Mouse (Mus musculus): ENCODE results near the gene Ift43. TPM values are rescaled to one million over a fixed set of nuclear protein-coding genes. Genes with fewer than 3 reads are reported as not detected.

Ift43 gene
- polyA plus RNA-seq, 1 experiment from 2014 or later, result 35.2 TPM

DNA sequence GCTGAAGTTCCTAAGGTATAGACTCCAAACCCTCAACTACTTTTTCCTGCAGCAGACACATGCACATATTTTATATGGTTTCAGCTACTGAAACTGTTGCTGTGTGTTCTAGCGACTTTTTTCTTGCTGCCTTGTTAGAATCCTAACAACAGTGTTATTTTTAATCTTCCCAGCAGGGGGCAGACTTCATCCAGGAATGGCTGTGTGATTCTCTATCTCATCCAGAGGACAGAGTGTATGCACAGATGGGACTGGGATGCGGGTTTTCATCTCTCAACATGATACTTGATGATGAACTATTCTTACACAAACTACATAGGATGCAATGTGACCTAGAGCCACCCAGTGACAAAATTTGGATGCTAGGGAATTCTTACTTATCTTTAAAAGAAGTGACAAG, 50.5 kb downstream of the Ift43 start:
- no peak overlapping the region for H3K9ac ChIP-seq (replicated peaks)
- 23% methylated on average over 2 of the region's 2 CpGs for WGBS
- H3K36me3 ChIP-seq, result no peaks in the 10 kb centered on the region
- no peak overlapping the region for H3K4me2 ChIP-seq
- no peaks in the 10 kb centered on the region for H3K9me3 ChIP-seq (replicated peaks)
- no peak overlapping the region for H3K4me3 ChIP-seq (replicated peaks)
- no peak overlapping the region for H3K27ac ChIP-seq (replicated peaks)
- no peaks in the 10 kb centered on the region for H3K27me3 ChIP-seq (replicated peaks)
- H3K4me1 ChIP-seq, result 0 out of 2 replicates have a peak, but pooled peaks cover 2% of the 10 kb centered on the region
- peak; percentile 59; the same call in 1 of the 2 replicates for ATAC-seq (ENCODE audit: low FRiP score)

DNA sequence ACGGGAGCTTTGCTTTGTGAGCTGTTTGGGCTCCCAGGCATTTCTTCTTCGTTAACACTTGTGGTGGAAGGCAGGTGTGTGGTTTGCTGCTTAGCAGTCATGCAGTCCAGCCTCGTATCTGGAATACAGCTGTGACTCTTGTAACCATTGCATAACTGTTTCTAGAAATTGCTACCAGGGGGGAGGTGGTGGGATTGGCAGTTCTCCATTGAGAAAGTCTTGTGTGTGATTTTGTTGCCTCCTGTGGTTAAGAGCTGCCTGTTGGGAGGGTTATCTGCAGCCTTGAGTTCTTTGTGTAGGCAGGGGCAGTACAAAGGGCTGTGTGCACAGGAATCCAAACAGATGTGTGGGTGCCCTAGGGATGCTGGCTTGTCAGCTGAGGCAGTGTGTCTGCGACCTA, 53.4 kb downstream of the Ift43 start:
- no peak overlapping the region for H3K9ac ChIP-seq (replicated peaks)
- peaks cover 14% of the 10 kb centered on the region for H3K36me3 ChIP-seq
- H3K4me3 ChIP-seq (replicated peaks), result no peak overlapping the region
- WGBS, result 64% methylated on average over 4 of the region's 4 CpGs
- no peak overlapping the region for H3K27ac ChIP-seq (replicated peaks)
- no peak overlapping the region for H3K4me2 ChIP-seq
- H3K9me3 ChIP-seq (replicated peaks), result no peaks in the 10 kb centered on the region
- H3K27me3 ChIP-seq (replicated peaks), result no peaks in the 10 kb centered on the region
- ATAC-seq (ENCODE audit: low FRiP score), result no peak
- H3K4me1 ChIP-seq, result 0 out of 2 replicates have a peak, but pooled peaks cover 2% of the 10 kb centered on the region

DNA sequence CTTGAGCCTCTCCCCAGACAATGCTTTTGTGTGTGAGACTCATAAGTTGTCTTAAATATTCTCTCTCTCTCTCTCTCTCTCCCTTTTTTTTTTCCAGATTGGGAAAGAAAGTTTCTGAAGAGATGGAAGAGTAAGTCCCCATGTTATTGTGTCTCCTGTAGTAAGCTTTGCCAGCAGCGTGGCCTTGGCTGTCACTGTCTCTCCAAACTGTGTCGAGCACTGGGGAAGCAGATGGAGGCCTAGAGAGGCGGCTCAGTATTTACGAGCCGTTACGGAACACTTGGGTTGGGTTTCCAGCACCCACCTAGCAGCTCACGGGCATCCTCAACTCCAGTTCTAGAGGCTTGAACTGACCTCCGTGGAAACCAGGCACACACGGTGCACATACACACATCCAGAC, 56.4 kb downstream of the Ift43 start:
- no peaks in the 10 kb centered on the region for H3K9me3 ChIP-seq (replicated peaks)
- no peak overlapping the region for H3K4me2 ChIP-seq
- WGBS, result 87% methylated on average over 9 of the region's 9 CpGs
- H3K27ac ChIP-seq (replicated peaks), result no peak overlapping the region
- no peaks in the 10 kb centered on the region for H3K27me3 ChIP-seq (replicated peaks)
- no peak overlapping the region for H3K9ac ChIP-seq (replicated peaks)
- ATAC-seq (ENCODE audit: low FRiP score), result no peak
- no peak overlapping the region for H3K4me3 ChIP-seq (replicated peaks)
- 0 out of 2 replicates have a peak, but pooled peaks cover 2% of the 10 kb centered on the region for H3K4me1 ChIP-seq
- peaks cover 14% of the 10 kb centered on the region for H3K36me3 ChIP-seq

DNA sequence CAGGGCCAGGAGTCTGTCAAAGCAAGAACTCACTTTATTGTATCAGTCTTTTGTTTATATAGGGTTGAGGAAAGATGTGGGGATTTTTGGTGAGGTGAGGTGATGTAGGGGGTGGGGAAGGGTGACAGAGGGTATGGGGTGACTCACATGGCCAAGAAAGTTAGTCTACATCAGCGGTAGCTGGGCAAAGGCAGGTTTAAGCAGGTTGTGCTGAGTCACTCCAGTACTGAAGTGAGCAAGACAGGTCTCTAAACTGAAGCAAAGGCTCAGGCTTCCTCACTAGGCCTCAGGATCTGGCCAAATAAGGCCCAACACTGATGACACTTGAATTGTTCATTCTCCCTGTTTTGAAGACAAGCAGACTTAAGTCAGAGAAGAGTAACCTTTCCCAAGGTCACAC, 60.0 kb downstream of the Ift43 start:
- no peak overlapping the region for H3K9ac ChIP-seq (replicated peaks)
- no peak for ATAC-seq (ENCODE audit: low FRiP score)
- no peak overlapping the region for H3K27ac ChIP-seq (replicated peaks)
- no peaks in the 10 kb centered on the region for H3K27me3 ChIP-seq (replicated peaks)
- peaks cover 14% of the 10 kb centered on the region for H3K36me3 ChIP-seq
- H3K4me1 ChIP-seq, result no peaks in the 10 kb centered on the region
- H3K4me3 ChIP-seq (replicated peaks), result no peak overlapping the region
- 100% methylated on average over 1 of the region's 1 CpGs for WGBS
- H3K9me3 ChIP-seq (replicated peaks), result no peaks in the 10 kb centered on the region
- H3K4me2 ChIP-seq, result no peak overlapping the region

DNA sequence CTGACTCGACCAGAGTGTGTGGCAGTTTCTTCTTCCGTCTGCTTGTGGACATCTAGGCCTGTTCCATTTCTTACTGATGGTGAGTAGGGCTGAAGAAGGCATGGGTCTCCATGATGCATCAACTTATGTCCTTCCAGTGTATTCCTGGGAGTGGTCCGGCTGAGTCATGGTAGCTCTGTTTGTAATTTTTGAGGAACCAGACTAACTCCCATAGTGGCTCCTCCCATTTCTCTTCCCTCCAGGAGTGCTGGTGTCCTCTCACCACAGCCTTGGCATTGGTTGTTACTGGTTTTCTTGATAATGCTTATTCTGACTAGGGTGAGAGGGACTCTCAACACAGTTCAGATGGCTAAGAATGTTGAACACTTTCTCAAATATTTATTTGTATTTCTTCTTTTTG, 63.9 kb downstream of the Ift43 start:
- no peak for ATAC-seq (ENCODE audit: low FRiP score)
- no peaks in the 10 kb centered on the region for H3K36me3 ChIP-seq
- H3K27ac ChIP-seq (replicated peaks), result no peak overlapping the region
- no peaks in the 10 kb centered on the region for H3K9me3 ChIP-seq (replicated peaks)
- no peaks in the 10 kb centered on the region for H3K4me1 ChIP-seq
- no peak overlapping the region for H3K9ac ChIP-seq (replicated peaks)
- no peak overlapping the region for H3K4me2 ChIP-seq
- H3K4me3 ChIP-seq (replicated peaks), result no peak overlapping the region
- H3K27me3 ChIP-seq (replicated peaks), result no peaks in the 10 kb centered on the region
- 93% methylated on average over 3 of the region's 3 CpGs for WGBS

DNA sequence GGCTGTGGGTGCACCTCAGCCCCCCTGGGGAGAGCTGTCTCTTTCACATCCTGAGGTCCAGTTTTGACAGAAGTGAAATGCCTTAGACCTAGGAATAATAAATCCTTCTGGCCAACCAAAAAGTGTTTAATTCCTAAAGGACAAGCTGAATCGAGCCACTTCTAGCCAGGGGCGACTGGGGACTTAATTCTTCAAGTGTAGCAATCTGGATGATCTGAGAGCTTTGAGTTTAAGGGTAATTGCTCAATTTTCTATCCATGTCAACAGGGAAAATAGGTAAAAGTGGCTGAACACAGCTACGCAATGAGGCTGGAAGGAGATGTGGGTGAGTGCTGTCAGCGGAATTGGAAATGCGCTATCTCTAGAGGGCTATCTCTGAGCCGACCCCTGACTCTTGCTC, 65.9 kb downstream of the Ift43 start:
- Histone ChIP-seq H3K4me3 (replicated peaks) (no peak overlapping the region), H3K9me3 (replicated peaks) (no peaks in the 10 kb centered on the region), H3K9ac (replicated peaks) (no peak overlapping the region), H3K27ac (replicated peaks) (no peak overlapping the region), H3K4me1 (no peaks in the 10 kb centered on the region), H3K36me3 (no peaks in the 10 kb centered on the region), H3K4me2 (no peak overlapping the region), H3K27me3 (replicated peaks) (no peaks in the 10 kb centered on the region)
- no peak for ATAC-seq (ENCODE audit: low FRiP score)
- 87% methylated on average over 6 of the region's 6 CpGs for whole genome bisulfite sequencing

DNA sequence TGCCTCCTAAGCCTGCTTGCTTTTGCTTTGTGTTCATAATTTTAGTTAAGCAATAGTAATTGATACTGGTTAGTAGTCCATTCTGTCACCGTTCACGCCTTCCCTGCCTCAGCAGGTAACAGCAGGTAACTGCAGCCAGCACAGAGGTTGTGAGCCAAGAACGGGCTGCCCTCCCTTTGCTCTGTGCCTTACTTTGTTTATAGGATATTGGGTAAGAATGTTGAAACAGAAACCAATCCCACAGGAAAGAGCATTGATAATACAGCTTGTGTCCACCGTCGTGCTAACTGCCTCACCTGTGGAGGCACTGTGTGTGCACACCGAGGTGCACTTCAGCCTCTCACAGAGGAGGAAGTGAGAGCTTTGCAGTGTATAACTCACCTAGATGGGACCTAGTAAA, 66.7 kb downstream of the Ift43 start:
- H3K36me3 ChIP-seq, result no peaks in the 10 kb centered on the region
- no peak overlapping the region for H3K4me3 ChIP-seq (replicated peaks)
- H3K9me3 ChIP-seq (replicated peaks), result no peaks in the 10 kb centered on the region
- no peaks in the 10 kb centered on the region for H3K27me3 ChIP-seq (replicated peaks)
- H3K27ac ChIP-seq (replicated peaks), result no peak overlapping the region
- no peak for ATAC-seq (ENCODE audit: low FRiP score)
- H3K4me1 ChIP-seq, result 0 out of 2 replicates have a peak, but pooled peaks cover 4% of the 10 kb centered on the region
- no peak overlapping the region for H3K9ac ChIP-seq (replicated peaks)
- 91% methylated on average over 6 of the region's 6 CpGs for WGBS
- H3K4me2 ChIP-seq, result no peak overlapping the region

DNA sequence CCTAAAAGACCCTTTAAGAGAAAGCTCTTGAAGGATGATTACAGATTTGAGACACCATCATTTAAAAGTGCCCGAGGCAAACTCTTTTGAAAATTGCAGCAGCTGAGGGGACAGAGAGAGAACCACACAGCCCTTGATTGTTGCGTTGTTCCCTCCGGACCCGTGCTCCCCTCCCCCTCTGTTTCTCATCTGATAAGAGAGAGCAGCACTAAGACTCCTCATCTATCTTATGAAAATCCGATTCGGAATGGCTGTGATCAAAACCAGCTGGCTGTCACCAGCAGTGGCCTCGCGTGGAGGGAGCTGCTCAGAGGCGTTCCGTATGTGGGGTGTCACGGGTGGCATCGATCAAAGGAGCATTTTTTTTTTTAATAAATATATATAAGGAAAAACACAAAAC, 69.6 kb downstream of the Ift43 start:
- ATAC-seq (ENCODE audit: low FRiP score), result no peak
- Histone ChIP-seq H3K4me2 (no peak overlapping the region), H3K9me3 (replicated peaks) (no peaks in the 10 kb centered on the region), H3K4me3 (replicated peaks) (no peak overlapping the region), H3K9ac (replicated peaks) (no peak overlapping the region), H3K27me3 (replicated peaks) (no peaks in the 10 kb centered on the region), H3K36me3 (no peaks in the 10 kb centered on the region), H3K4me1 (0 out of 2 replicates have a peak, but pooled peaks cover 4% of the 10 kb centered on the region), H3K27ac (replicated peaks) (no peak overlapping the region)
- 70% methylated on average over 12 of the region's 12 CpGs for WGBS

DNA sequence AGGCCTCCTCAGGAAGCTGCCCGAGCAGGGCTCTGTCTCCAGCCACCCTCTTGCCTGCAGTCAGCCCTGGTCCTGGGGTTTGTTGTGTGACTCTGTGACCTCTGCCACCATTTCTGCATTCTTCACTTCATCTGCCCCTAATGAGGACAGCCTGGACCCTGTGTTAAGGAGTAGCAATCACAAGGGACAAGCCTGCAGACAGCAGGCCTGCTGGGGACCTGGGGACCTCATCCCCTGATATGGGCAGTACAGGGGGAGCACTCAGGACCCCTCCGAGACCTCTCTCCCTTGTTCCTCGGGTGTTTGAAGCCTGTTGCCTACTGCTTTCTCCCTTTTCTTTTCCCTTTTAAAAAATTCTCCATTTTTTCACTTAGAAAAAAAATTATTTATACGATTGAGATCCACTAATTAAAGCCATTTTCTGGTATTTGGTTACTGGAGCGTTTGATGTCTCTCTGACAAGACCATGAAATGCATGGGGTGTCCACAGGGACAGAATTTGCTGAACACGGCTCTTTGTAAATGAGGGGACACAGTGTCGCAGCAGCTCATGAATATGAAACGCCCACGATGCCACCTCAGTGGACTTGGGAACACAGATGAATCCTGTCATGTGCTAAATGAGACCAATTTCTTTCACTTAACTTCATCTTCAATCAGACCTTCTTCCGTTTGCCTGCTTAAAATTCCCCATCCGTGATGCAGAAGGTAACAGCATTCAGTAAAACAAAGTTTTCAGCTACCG, 71.0 kb downstream of the Ift43 start:
- WGBS, result 57% methylated on average over 12 of the region's 12 CpGs
- ATAC-seq (ENCODE audit: low FRiP score), result no peak
- Histone ChIP-seq H3K36me3 (no peaks in the 10 kb centered on the region), H3K9ac (replicated peaks) (no peak overlapping the region), H3K4me1 (peaks cover 8% of the 10 kb centered on the region), H3K4me2 (no peak overlapping the region), H3K27me3 (replicated peaks) (no peaks in the 10 kb centered on the region), H3K27ac (replicated peaks) (no peak overlapping the region), H3K9me3 (replicated peaks) (no peaks in the 10 kb centered on the region), H3K4me3 (replicated peaks) (no peak overlapping the region)

DNA sequence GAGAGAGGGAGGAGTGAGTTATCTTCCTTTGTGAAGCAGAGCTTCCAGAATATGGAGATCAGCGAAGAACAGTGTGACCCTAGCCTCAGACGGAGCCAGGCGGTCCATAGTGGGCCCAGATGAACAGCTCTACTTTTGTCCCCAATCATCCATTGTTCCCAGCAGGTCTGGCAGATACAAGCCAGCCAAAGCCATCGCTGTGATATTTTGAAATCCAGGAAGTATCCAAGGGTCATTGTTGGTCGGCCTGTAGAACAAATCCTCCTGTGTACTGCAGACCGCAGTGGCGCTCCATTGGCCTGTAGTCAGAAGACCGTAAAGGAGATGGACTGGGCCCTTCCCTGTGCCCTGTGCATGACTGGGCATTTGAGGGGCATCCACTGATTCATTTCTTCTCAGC, 72.8 kb downstream of the Ift43 start:
- ATAC-seq (ENCODE audit: low FRiP score), result no peak
- Histone ChIP-seq H3K36me3 (no peaks in the 10 kb centered on the region), H3K4me3 (replicated peaks) (no peak overlapping the region), H3K4me2 (no peak overlapping the region), H3K4me1 (peaks cover 14% of the 10 kb centered on the region), H3K9me3 (replicated peaks) (no peaks in the 10 kb centered on the region), H3K9ac (replicated peaks) (no peak overlapping the region), H3K27me3 (replicated peaks) (no peaks in the 10 kb centered on the region), H3K27ac (replicated peaks) (no peak overlapping the region)
- WGBS, result 87% methylated on average over 8 of the region's 8 CpGs

DNA sequence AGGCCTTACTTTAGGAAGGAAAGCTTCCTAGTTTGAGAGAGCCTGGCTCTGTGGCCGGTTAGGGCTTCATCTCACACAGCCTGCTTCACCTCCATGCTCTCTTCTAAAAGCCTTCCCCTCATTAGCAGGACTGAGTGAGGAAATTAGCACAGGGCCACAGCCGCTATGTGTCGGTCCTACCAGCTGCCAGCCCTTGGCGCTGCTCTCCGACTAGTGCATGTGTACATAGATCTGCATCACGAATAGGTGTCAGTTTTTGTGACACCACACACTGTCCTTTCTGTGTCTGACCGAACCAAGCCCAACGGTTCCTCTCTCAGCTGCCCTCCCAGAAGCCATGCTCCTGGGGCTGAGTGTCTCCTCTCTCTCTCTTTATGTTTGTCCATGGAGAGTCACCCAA, 74.8 kb downstream of the Ift43 start:
- Histone ChIP-seq H3K9ac (replicated peaks) (no peak overlapping the region), H3K36me3 (no peaks in the 10 kb centered on the region), H3K4me3 (replicated peaks) (no peak overlapping the region), H3K27ac (replicated peaks) (no peak overlapping the region), H3K4me2 (no peak overlapping the region), H3K9me3 (replicated peaks) (no peaks in the 10 kb centered on the region), H3K27me3 (replicated peaks) (no peaks in the 10 kb centered on the region), H3K4me1 (peaks cover 14% of the 10 kb centered on the region)
- ATAC-seq (ENCODE audit: low FRiP score), result no peak
- WGBS, result 90% methylated on average over 8 of the region's 8 CpGs

DNA sequence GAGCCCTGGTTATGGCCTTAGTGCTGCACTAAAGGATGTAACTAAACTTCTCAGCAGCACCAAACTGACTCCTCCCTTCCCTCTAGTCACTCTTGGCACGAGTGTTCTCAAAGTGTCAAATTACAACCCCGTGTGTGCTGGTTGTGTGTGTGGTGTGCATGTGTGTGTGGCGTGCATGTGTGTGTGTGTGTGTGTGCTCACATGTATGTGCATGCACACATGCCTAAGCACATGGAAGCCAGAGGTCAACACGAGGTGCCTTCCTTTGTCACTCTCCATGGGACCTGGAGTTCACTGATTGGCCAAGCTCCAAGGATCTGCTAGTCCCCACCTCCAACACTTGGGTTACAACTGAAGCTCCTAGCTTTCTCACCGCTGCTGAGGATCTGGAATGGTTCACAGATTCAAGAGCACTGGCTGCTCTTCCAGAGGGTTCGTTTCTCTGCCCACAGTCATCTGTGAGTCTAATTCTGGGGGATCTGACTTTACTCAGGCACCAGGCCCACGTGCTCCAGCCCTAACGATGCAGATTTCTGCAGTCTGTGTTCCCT, 75.6 kb downstream of the Ift43 start:
- Histone ChIP-seq H3K9ac (replicated peaks) (no peak overlapping the region), H3K9me3 (replicated peaks) (no peaks in the 10 kb centered on the region), H3K4me3 (replicated peaks) (no peak overlapping the region), H3K36me3 (no peaks in the 10 kb centered on the region), H3K27ac (replicated peaks) (no peak overlapping the region), H3K27me3 (replicated peaks) (no peaks in the 10 kb centered on the region), H3K4me2 (no peak overlapping the region), H3K4me1 (peaks cover 19% of the 10 kb centered on the region)
- WGBS, result 31% methylated on average over 8 of the region's 8 CpGs
- ATAC-seq (ENCODE audit: low FRiP score), result no peak
